Mouse (Mus musculus) spleen, postnatal 4 days (tissue): ENCODE measurements around the gene Slc24a3.
A peak's percentile ranks its signal among the peaks of the same experiment; 100 is the strongest.

Experiments
- DNase-seq, 2 experiments: peaks; one replicate each; pipeline ENCODE4 v3.0.0; 2022; ENCODE audit warnings: low spot score in 2 of 2

Slc24a3 gene

GRCm38 (mm10) chr2:145620709-145621108 is 453.2 kb downstream of the Slc24a3 start:
- DNase-seq: no peak

GRCm38 (mm10) chr2:145621119-145621518 is 453.6 kb downstream of the Slc24a3 start:
- no peak for DNase-seq

GRCm38 (mm10) chr2:145631123-145631798 is 463.7 kb downstream of the Slc24a3 start:
- DNase-seq: no peak

DNA sequence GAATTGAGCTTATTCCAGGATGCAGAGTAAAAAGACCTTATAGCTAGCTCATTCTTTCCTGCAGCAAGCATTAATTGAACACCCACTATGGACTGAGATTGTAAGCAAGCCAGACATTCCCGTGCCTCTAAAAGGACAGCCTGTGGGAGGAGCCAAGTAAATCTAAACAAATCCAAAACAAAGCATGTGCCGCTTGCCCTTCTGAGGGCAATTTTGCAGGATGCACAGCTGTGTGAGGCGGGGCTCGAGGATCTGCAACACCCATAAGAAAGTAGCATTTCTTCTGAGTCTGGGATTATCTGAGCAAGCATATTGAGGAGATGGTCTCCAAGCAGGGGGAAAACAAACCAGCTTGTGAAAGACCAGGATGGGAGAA is 464.2 kb downstream of the Slc24a3 start:
- no peak for DNase-seq

GRCm38 (mm10) chr2:145633811-145634210 is 466.3 kb downstream of the Slc24a3 start:
- DNase-seq: no peak

GRCm38 (mm10) chr2:145640255-145640984 is 472.9 kb downstream of the Slc24a3 start:
- no peak for DNase-seq

DNA sequence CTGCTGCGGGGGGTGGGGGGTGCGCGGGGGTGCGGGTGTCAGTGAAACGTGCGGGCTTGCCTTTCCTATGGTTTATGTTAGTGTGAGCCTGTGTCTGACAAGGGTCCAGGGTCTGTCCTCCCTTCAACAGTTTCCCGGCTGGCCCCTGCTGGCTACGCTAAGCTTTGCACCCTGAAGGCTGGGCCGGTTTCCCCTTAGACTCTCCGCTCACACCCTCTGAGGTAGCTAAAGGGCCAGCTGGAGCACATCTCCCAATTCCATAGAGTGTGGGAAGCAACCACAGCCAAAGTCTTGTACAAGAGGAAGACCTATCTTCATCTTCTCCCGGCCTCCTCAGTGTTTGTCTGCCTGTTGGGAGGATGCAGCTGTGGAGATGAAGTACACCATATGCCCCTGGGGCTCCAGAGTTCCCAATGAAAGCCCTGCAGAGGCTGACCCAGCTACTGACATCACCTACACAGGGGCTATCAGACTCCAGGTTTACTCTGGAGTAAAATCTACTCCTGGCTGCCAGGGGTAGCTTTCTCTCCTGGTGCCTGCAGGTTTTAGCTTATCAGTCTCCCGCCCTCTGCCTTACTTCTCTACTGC is 487.9 kb downstream of the Slc24a3 start:
- DNase-seq: no peak

DNA sequence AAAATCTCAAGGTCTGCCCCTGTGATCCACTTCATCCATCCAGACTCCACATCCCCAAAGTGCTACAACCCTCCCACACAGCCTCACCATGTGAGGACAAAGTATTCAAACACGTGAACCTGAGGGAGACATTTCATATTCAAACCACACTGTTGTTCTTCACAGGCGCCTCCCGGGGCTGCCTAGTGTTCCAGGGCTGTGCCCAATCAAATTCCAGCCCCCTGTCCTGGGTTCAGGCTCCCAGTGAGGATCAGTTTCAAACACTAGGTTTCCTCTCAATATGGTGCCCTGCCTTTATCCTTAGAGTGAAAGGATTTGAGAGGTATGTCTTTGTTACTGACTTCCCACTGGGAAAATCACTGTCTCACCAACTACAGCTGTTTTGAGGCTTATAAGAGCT is 488.6 kb downstream of the Slc24a3 start:
- DNase-seq: no peak

GRCm38 (mm10) chr2:145656716-145657115 is 489.2 kb downstream of the Slc24a3 start:
- DNase-seq: no peak

GRCm38 (mm10) chr2:145661242-145661641 is 493.7 kb downstream of the Slc24a3 start:
- DNase-seq: no peak

GRCm38 (mm10) chr2:145663899-145664298 is 496.3 kb downstream of the Slc24a3 start:
- DNase-seq: no peak

GRCm38 (mm10) chr2:145664311-145664710 is 496.8 kb downstream of the Slc24a3 start:
- no peak for DNase-seq

GRCm38 (mm10) chr2:145668135-145668534 is 500.6 kb downstream of the Slc24a3 start:
- DNase-seq: no peak

DNA sequence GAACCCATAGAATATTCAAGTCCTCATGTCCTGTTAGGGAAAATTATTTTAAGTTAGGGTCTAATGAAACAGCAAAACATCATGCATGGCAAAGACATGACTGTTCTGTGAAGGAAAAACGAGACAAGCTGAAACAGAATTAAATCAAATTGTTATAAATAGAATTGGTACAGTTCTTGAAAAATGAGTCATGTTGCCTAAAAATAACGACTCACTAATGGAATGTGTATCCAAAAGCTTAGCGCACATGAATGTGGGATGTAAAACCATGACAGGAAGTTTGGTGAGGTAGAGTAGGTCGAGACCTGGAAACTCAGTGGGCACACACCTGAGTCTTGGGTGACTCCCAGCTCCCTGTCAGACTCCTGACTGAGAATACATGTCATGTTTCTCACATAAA is 502.6 kb downstream of the Slc24a3 start:
- DNase-seq: no peak

- DNase-seq: no peak
These were observed 507.1 kb downstream of the Slc24a3 start for GRCm38 (mm10) chr2:145674496-145675141.

- DNase-seq: peak; percentile 21 to 67
These were observed 507.7 kb downstream of the Slc24a3 start, which contains the start of gene Rin2 for GRCm38 (mm10) chr2:145675142-145675755. TSS of gene Rin2 (plus strand) at chr2:145675215.

GRCm38 (mm10) chr2:145675756-145676543 is 508.4 kb downstream of the Slc24a3 start:
- DNase-seq: no peak

GRCm38 (mm10) chr2:145676544-145676925 is 509.0 kb downstream of the Slc24a3 start:
- no peak for DNase-seq

- no peak for DNase-seq
These were observed 509.4 kb downstream of the Slc24a3 start for GRCm38 (mm10) chr2:145676936-145677335.

GRCm38 (mm10) chr2:145680141-145680540 is 512.6 kb downstream of the Slc24a3 start:
- no peak for DNase-seq

DNA sequence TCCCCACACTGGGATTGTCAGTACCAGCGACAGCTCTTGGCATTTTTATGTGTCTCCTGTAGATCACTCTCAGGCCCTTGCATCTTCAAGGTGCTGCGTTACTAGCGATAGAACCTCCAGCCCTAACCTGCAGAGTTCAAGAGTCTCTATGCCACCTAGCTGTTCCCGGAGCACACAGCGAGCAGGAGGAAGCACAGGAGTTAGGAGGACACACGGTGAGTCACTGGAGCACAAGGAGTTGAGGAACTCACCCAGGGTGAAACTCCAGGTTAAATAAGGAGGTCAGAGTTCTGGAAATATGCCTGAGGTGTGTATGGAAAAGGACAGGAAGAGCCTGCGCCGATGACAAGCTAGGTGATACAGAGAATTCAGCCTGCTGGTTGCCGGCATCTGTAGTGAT is 513.2 kb downstream of the Slc24a3 start:
- no peak for DNase-seq
